Mouse (Mus musculus): ENCODE measurements around the gene Map3k7. TPM values are rescaled to one million over a fixed set of nuclear protein-coding genes. Genes with fewer than 3 reads are reported as not detected.
"Not testable (repeated sequence)": the region's sequence is repeated elsewhere in the genome, so short reads cannot be mapped to it uniquely, and the experiment has no call there.

Gene Map3k7
- polyA plus RNA-seq, 1 experiment from 2014 or later = 49.5 TPM

DNA sequence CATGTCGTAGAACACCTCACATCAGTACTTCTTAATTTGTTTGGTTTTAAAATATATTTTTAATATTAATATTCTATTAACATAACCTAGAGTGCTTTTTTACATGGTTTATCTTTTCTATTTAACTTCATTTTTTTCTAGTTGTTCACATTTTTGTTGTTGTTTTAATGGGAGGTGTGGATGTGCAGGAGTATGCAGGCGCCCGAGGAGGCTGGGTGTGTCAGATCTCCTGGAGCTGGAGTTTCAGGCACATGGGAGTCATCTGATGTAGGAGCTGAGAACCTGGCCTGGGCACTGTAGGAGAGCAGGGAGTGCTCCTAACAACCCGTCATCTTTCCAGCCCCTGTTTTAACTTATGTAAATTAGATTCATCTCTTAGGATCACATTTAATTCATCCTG is 44.2 kb downstream of the Map3k7 start:
- Histone ChIP-seq H3K4me1 (ENCODE audit: control insufficient read depth, insufficient read depth, low read length) (no peaks in the 10 kb centered on the region), H3K27ac (ENCODE audit: low read depth, low read length) (no peak overlapping the region), H3K4me2 (replicated peaks; ENCODE audit: low read depth, low read length) (no peak overlapping the region), H3K9me3 (ENCODE audit: control insufficient read depth, low read length) (no peaks in the 10 kb centered on the region), H3K27me3 (ENCODE audit: control insufficient read depth, insufficient read depth, low read length) (no peaks in the 10 kb centered on the region), H3K36me3 (ENCODE audit: control insufficient read depth, insufficient read depth, low read length) (peaks cover 57% of the 10 kb centered on the region), H3K4me3 (ENCODE audit: low read length) (no peak overlapping the region), H3K9ac (ENCODE audit: low read depth, low read length) (no peak overlapping the region)
- 63% methylated on average over 4 of the region's 4 CpGs for WGBS
- ATAC-seq (ENCODE audit: low FRiP score, low TSS enrichment) = no peak

DNA sequence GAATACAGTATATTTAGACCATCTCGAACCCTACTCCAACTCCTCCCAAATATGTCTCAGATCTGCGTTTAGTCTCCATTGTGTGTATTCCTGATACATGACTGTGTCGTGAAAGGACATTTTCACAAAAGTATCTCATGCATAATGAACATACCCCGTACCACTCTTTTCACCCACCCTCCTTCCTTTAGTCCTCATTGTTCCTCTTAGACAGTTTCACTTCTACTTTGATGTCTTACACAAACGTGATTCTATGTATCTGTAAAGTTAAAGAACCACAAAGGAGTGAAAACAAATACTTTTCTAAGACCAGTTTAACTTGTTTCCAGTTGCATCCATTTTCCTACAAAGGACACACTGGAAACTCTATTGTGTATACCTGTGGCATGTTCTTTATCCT is 46.9 kb downstream of the Map3k7 start:
- no peak for ATAC-seq (ENCODE audit: low FRiP score, low TSS enrichment)
- Histone ChIP-seq H3K4me1 (ENCODE audit: control insufficient read depth, insufficient read depth, low read length) (no peaks in the 10 kb centered on the region), H3K9me3 (ENCODE audit: control insufficient read depth, low read length) (no peaks in the 10 kb centered on the region), H3K4me3 (ENCODE audit: low read length) (no peak overlapping the region), H3K36me3 (ENCODE audit: control insufficient read depth, insufficient read depth, low read length) (peaks cover 59% of the 10 kb centered on the region), H3K4me2 (replicated peaks; ENCODE audit: low read depth, low read length) (no peak overlapping the region), H3K27me3 (ENCODE audit: control insufficient read depth, insufficient read depth, low read length) (no peaks in the 10 kb centered on the region), H3K9ac (ENCODE audit: low read depth, low read length) (no peak overlapping the region), H3K27ac (ENCODE audit: low read depth, low read length) (no peak overlapping the region)
- WGBS = 87% methylated on average over 5 of the region's 5 CpGs

DNA sequence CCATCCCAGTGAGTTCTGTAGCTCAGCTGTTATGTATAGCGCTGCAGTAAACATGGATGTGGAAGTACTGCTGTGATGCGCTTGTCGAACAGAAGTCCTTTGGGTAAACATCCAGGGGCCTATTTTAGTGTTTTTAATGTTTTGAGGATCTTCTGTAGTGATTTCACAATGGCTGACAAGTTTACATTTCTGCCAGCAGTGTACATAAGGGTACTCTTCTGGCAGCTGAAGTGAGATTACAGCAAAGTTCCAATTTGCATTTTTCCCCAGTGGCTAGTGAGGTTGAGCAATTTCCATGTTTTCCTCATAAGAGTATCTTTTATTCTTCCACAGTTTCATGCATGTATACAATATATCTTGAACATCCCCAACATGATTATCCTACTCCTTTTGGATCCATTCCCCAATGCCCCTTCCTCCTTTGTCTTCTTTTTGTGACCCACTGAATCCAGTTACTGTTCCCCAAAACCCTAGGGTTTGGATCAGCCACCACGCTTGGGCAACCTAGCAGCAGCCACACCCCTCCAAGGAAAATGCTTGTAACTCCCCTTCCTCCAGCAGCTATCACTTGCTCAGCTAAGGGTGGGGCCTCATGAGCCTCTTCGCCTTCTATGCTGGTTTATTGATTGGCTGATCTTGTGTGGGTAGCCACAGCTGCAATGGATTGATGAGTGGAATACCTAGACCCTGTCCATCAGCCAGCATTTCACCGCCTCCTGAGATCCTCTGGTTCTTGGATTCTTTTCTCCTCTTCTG is 47.5 kb downstream of the Map3k7 start:
- 0 out of 2 replicates have a peak, but pooled peaks have one; percentile 16 for ATAC-seq (ENCODE audit: low FRiP score, low TSS enrichment)
- Histone ChIP-seq H3K4me1 (ENCODE audit: control insufficient read depth, insufficient read depth, low read length) (no peaks in the 10 kb centered on the region), H3K4me3 (ENCODE audit: low read length) (no peak overlapping the region), H3K9me3 (ENCODE audit: control insufficient read depth, low read length) (no peaks in the 10 kb centered on the region), H3K4me2 (replicated peaks; ENCODE audit: low read depth, low read length) (no peak overlapping the region), H3K27ac (ENCODE audit: low read depth, low read length) (no peak overlapping the region), H3K9ac (ENCODE audit: low read depth, low read length) (no peak overlapping the region), H3K27me3 (ENCODE audit: control insufficient read depth, insufficient read depth, low read length) (no peaks in the 10 kb centered on the region), H3K36me3 (ENCODE audit: control insufficient read depth, insufficient read depth, low read length) (peaks cover 65% of the 10 kb centered on the region)
- WGBS = 86% methylated on average over 6 of the region's 6 CpGs

DNA sequence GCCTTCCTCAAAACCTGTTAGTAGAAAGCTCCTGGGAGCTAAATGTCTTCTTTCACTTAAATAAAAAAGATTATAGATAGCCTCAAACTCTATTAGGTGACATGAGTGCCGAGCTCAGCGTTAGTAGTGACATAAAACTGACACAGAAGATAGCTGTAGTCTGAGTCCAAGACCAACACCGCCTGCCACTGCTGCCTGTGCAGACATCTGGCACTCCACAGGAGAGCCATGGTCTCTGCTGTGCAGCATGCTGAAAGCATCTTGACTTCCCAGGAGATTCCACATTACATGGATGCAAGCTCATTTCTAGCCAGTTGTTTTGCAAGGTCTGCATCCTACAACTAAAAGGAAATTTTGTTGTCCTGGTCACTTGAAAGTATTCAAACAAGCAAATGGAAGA is 57.2 kb downstream of the Map3k7 start:
- Histone ChIP-seq H3K4me2 (replicated peaks; ENCODE audit: low read depth, low read length) (no peak overlapping the region), H3K27ac (ENCODE audit: low read depth, low read length) (no peak overlapping the region), H3K27me3 (ENCODE audit: control insufficient read depth, insufficient read depth, low read length) (no peaks in the 10 kb centered on the region), H3K9me3 (ENCODE audit: control insufficient read depth, low read length) (no peaks in the 10 kb centered on the region), H3K9ac (ENCODE audit: low read depth, low read length) (no peak overlapping the region), H3K4me3 (ENCODE audit: low read length) (no peak overlapping the region), H3K4me1 (ENCODE audit: control insufficient read depth, insufficient read depth, low read length) (no peaks in the 10 kb centered on the region), H3K36me3 (ENCODE audit: control insufficient read depth, insufficient read depth, low read length) (peaks cover 61% of the 10 kb centered on the region)
- ATAC-seq (ENCODE audit: low FRiP score, low TSS enrichment) = no peak
- 85% methylated on average over 3 of the region's 3 CpGs for WGBS

DNA sequence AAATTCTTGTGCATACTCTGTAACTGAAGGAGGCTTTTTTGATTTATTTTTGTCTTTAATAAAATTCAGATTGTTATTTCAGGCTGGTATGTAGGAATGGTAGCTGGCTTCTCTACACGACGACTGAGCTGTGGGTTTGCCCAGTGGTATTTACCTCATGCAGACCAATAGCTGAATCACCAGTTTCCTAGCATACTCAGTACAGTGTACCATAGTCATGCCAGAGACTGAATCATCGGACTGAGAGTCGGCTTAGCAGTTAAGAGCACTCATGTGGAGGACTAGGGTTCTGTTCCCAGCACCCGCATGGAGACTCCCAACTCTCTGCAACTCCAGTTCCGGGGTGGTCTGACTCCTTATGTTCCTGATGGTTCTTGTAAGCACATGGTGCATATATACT is 58.4 kb downstream of the Map3k7 start:
- no peak overlapping the region for H3K4me2 ChIP-seq (replicated peaks; ENCODE audit: low read depth, low read length)
- 98% methylated on average over 6 of the region's 6 CpGs for WGBS

DNA sequence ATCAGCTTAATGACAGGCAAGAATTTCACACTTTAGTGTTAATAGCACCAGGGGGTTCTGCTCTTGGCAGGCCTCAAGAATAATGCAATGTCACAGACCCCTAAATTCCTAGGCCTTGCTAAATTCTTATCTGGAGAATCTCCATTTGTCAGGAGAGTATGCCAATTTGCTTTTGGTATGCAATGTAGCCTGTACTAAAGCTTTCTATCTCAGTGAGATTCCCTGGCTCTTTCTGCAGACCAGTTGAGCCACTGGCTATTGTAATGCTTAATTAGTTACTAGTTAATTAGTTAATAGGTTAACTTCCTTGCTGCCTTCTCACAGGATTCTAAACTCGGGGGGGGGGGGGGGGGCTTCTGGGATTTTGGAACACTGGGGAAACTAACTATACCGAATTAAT is 60.3 kb downstream of the Map3k7 start:
- H3K9me3 ChIP-seq (ENCODE audit: control insufficient read depth, low read length); H3K27ac ChIP-seq (ENCODE audit: low read depth, low read length); H3K27me3 ChIP-seq (ENCODE audit: control insufficient read depth, insufficient read depth, low read length); H3K4me3 ChIP-seq (ENCODE audit: low read length); ATAC-seq (ENCODE audit: low FRiP score, low TSS enrichment); H3K4me2 ChIP-seq (replicated peaks; ENCODE audit: low read depth, low read length); H3K4me1 ChIP-seq (ENCODE audit: control insufficient read depth, insufficient read depth, low read length); H3K9ac ChIP-seq (ENCODE audit: low read depth, low read length): not testable (repeated sequence)
- 78% methylated on average over 2 of the region's 2 CpGs for WGBS
- H3K36me3 ChIP-seq (ENCODE audit: control insufficient read depth, insufficient read depth, low read length) = peaks cover 35% of the 10 kb centered on the region

More for the DNA sequence above, 58.4 kb downstream of the Map3k7 start:
- Histone ChIP-seq H3K36me3 (ENCODE audit: control insufficient read depth, insufficient read depth, low read length) (peaks cover 51% of the 10 kb centered on the region), H3K9ac (ENCODE audit: low read depth, low read length) (no peak overlapping the region), H3K9me3 (ENCODE audit: control insufficient read depth, low read length) (no peaks in the 10 kb centered on the region), H3K4me1 (ENCODE audit: control insufficient read depth, insufficient read depth, low read length) (no peaks in the 10 kb centered on the region), H3K27ac (ENCODE audit: low read depth, low read length) (no peak overlapping the region), H3K4me3 (ENCODE audit: low read length) (no peak overlapping the region), H3K27me3 (ENCODE audit: control insufficient read depth, insufficient read depth, low read length) (no peaks in the 10 kb centered on the region)
- ATAC-seq (ENCODE audit: low FRiP score, low TSS enrichment) = no peak

DNA sequence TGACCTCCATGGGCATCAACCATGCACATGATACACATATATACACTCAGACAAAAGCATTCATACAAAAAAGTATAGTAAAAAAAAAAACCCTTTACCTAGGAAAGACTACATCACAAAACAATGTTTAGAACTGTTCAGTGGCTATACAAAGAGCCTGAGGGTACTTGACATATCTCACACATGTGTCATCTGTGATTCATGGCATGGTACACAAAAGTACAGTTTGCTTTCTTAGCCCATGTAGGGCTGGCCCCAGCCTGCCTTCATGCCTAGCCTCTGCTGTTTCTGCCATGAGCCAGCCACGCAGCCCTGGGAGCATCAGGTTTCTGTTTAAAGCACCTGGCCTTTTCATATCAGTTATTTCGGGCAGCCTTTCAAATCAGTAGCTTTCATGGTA is 61.2 kb downstream of the Map3k7 start:
- ATAC-seq (ENCODE audit: low FRiP score, low TSS enrichment) = no peak
- WGBS = 69% methylated on average over 2 of the region's 2 CpGs
- no peaks in the 10 kb centered on the region for H3K4me1 ChIP-seq (ENCODE audit: control insufficient read depth, insufficient read depth, low read length)
- H3K9me3 ChIP-seq (ENCODE audit: control insufficient read depth, low read length) = 0 out of 2 replicates have a peak, but pooled peaks cover 2% of the 10 kb centered on the region
- no peak overlapping the region for H3K4me2 ChIP-seq (replicated peaks; ENCODE audit: low read depth, low read length)
- no peak overlapping the region for H3K4me3 ChIP-seq (ENCODE audit: low read length)
- H3K27me3 ChIP-seq (ENCODE audit: control insufficient read depth, insufficient read depth, low read length) = no peaks in the 10 kb centered on the region
- peaks cover 27% of the 10 kb centered on the region for H3K36me3 ChIP-seq (ENCODE audit: control insufficient read depth, insufficient read depth, low read length)
- H3K27ac ChIP-seq (ENCODE audit: low read depth, low read length) = no peak overlapping the region
- H3K9ac ChIP-seq (ENCODE audit: low read depth, low read length) = no peak overlapping the region

DNA sequence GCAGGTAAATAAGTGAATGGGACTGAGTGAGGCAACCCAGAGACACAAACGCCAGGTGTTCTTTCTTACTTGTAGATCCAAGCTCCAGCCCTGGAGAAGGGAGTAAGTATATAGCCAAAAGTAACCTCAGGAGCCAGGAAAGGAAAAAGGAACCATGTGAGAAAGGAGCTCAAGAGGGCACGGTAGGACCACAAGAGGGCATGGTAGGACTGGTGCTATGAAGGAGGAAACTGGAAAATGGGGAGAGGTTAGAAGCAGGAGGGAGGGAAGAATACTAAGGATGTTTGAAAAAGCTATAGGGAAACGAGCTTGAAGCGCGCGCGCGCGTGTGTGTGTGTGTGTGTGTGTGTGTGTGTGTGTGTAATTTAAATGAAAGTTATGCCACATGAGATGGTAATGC is 63.2 kb downstream of the Map3k7 start:
- ATAC-seq (ENCODE audit: low FRiP score, low TSS enrichment) = no peak
- Histone ChIP-seq H3K36me3 (ENCODE audit: control insufficient read depth, insufficient read depth, low read length) (peaks cover 13% of the 10 kb centered on the region; the same call in 1 of the 2 replicates), H3K4me1 (ENCODE audit: control insufficient read depth, insufficient read depth, low read length) (no peaks in the 10 kb centered on the region), H3K27me3 (ENCODE audit: control insufficient read depth, insufficient read depth, low read length) (no peaks in the 10 kb centered on the region), H3K9ac (ENCODE audit: low read depth, low read length) (no peak overlapping the region), H3K9me3 (ENCODE audit: control insufficient read depth, low read length) (0 out of 2 replicates have a peak, but pooled peaks cover 2% of the 10 kb centered on the region), H3K4me3 (ENCODE audit: low read length) (no peak overlapping the region), H3K4me2 (replicated peaks; ENCODE audit: low read depth, low read length) (no peak overlapping the region), H3K27ac (ENCODE audit: low read depth, low read length) (no peak overlapping the region)
- WGBS = 92% methylated on average over 9 of the region's 9 CpGs

DNA sequence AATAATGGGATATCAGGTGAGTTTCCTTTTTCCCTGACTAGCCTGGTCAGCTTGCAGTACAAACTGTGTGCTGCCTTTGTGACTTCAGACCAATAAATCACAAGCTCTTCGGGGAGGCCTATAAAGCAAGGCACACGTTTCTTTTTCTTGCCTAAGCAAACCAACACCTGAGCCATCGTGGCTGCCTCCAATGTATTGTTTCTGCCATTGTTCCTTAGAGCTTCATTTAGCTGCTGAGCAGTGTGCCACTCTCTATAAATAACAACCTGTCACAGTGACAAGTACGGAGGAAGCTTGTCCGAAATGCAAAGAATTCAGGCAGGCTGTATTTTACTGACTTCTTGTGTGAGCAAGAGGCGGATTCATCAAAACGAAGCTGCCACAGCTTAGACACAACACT is 73.4 kb downstream of the Map3k7 start:
- Histone ChIP-seq H3K9ac (ENCODE audit: low read depth, low read length) (no peak overlapping the region), H3K9me3 (ENCODE audit: control insufficient read depth, low read length) (no peaks in the 10 kb centered on the region), H3K36me3 (ENCODE audit: control insufficient read depth, insufficient read depth, low read length) (no peaks in the 10 kb centered on the region), H3K27ac (ENCODE audit: low read depth, low read length) (no peak overlapping the region), H3K4me2 (replicated peaks; ENCODE audit: low read depth, low read length) (no peak overlapping the region), H3K4me3 (ENCODE audit: low read length) (no peak overlapping the region), H3K27me3 (ENCODE audit: control insufficient read depth, insufficient read depth, low read length) (no peaks in the 10 kb centered on the region), H3K4me1 (ENCODE audit: control insufficient read depth, insufficient read depth, low read length) (peaks cover 12% of the 10 kb centered on the region; the same call in 1 of the 2 replicates)
- ATAC-seq (ENCODE audit: low FRiP score, low TSS enrichment) = no peak
- WGBS = 26% methylated on average over 7 of the region's 7 CpGs
